Mouse (Mus musculus): ENCODE results near the gene Cpvl.

Gene Cpvl

DNA sequence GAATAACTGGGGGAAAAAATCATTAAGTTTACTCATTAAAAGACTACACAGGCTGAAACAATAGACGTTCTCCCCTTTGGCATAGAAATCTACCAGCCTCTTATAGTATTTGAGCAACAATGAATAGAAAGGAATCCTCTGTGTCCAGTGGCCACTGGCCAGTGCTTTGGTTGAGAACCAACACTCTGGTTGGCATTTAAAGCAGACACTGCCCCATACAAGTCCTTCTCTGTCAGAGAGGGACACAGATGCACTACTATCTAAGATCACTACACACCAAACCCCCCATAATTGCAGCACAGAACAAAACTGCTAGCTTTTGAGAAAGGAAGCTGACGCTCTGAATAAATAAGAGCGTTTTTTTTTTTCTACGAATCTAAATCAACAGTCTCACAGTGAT is 93.5 kb downstream of the Cpvl start:
- no peak for DNase-seq (ENCODE audit: low spot score)

DNA sequence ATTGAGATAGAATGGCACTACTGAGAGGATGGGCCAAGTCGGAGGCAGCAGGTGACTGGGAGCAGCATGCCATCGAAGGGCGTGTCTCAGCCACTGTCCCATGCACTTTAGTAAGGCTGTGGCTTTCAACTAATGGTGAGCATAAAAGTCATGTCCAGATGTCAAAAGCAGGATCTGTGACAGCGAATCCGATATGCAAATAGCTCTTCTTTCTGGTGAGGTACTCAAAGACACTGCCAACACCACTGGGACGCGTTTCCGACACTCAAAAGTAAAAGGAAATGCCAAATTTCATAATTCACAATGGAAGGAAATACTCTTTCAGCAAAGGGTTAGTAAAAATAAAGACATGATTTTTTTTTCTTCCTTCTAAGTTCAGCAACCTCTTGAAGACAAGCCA is 94.0 kb downstream of the Cpvl start:
- no peak for DNase-seq (ENCODE audit: low spot score)

GRCm38 (mm10) chr6:53883405-53883804 is 95.1 kb downstream of the Cpvl start:
- no peak for DNase-seq (ENCODE audit: low spot score)

DNA sequence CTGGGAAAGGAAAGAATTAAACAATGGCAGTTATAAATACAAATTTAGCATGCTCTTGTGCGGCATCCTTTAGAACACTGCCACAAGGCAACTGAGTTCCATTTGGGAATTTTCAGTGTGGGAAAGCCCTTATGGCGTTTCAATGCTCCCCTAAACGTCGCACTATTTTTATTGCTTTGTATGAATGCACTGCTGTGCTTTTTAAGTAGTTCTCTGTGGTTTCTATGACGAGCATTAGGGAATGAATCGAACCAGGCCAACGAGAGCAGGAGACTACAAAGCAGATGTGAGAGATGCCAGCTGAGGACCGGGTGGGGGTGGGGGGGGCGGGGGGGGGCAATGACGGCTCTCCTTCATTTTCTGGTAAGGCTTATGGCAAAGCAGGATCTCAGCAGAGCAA is 96.8 kb downstream of the Cpvl start:
- no peak for DNase-seq (ENCODE audit: low spot score)

DNA sequence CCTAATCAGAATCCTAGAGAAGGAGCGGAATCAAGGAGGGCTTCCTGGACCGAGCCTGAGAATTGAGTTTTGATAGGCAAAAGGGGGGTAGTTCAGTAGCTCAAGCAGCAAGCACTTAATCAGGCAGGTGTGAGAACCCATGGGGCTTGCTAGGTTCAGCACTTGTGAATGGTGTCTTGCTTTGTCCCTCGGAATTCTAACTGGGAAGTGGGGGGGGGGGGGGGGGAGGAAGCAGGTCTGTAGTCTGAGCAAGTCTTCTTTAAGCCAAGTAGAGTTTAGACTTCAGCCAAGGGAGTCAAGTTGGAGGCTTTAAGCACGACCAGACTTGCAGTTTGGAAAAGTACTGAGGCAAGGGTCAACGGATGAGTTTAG is 97.2 kb downstream of the Cpvl start:
- no peak for DNase-seq (ENCODE audit: low spot score)

- peak; percentile 38 for DNase-seq (ENCODE audit: low spot score)
Measured at GRCm38 (mm10) chr6:53880530-53881234, 97.8 kb downstream of the Cpvl start.

- no peak for DNase-seq (ENCODE audit: low spot score)
Measured at GRCm38 (mm10) chr6:53879567-53879966, 98.9 kb downstream of the Cpvl start.

- DNase-seq (ENCODE audit: low spot score): no peak
Measured at GRCm38 (mm10) chr6:53874881-53875429, 103.5 kb downstream of the Cpvl start.

GRCm38 (mm10) chr6:53871903-53872302 is 106.6 kb downstream of the Cpvl start:
- no peak for DNase-seq (ENCODE audit: low spot score)

GRCm38 (mm10) chr6:53863011-53863410 is 115.5 kb downstream of the Cpvl start:
- no peak for DNase-seq (ENCODE audit: low spot score)

GRCm38 (mm10) chr6:53859106-53859505 is 119.4 kb downstream of the Cpvl start:
- no peak for DNase-seq (ENCODE audit: low spot score)

DNA sequence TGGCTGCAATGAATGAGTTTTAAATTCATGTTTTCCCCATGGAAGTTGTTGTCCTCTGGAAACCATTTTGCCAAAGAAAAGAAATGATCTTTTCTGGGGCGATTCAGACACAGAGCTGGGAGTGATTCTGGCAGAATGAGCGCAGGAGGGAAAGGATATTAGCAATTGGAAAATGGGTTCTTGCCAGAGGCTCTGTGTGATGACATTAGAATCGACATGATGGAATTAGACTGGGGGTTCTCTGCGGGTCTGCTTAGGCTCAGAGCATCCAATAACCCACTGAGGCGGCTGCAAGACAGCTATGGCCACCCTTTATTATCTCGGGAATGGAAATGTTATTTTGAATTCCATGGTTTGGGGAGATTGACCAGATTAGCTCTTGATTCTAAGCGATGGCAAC is 120.6 kb downstream of the Cpvl start:
- DNase-seq (ENCODE audit: low spot score): no peak

GRCm38 (mm10) chr6:53856775-53857174 is 121.7 kb downstream of the Cpvl start:
- DNase-seq (ENCODE audit: low spot score): no peak

GRCm38 (mm10) chr6:53854971-53855856 is 123.3 kb downstream of the Cpvl start:
- no peak for DNase-seq (ENCODE audit: low spot score)

GRCm38 (mm10) chr6:53854226-53854625 is 124.2 kb downstream of the Cpvl start:
- no peak for DNase-seq (ENCODE audit: low spot score)

GRCm38 (mm10) chr6:53853546-53853945 is 124.9 kb downstream of the Cpvl start:
- no peak for DNase-seq (ENCODE audit: low spot score)

GRCm38 (mm10) chr6:53844626-53845025 is 133.8 kb downstream of the Cpvl start:
- DNase-seq (ENCODE audit: low spot score): no peak

GRCm38 (mm10) chr6:53825213-53825612 is 153.3 kb downstream of the Cpvl start:
- no peak for DNase-seq (ENCODE audit: low spot score)

All from embryo, embryonic 10 days (tissue).